Mouse (Mus musculus): ENCODE results near the gene Fam129a. TPM values are rescaled to one million over a fixed set of nuclear protein-coding genes. Genes with fewer than 3 reads are reported as not detected.
A peak's percentile ranks its signal among the peaks of the same experiment; 100 is the strongest.

Fam129a gene
- polyA plus RNA-seq, 1 experiment from 2014 or later: 1.3 TPM

DNA sequence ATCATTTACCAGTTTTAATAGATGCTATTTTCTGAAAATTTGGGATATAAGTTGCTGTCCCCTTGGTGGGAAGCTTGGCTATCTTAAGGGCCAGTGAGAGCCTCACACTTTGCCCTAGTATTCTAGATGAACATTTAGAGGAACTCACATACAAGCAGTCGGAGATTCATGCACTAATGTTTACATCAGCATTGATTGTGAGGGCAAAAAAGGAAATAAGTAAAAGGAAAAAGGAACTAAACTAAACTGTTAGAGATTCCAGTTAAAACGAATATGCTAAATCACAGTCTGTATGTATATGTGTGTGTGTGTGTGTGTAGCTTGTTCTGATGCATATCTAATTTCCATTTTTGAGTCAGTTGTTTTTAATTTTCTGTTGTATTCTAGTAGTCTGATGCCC is 54.7 kb downstream of the Fam129a start:
- H3K27ac ChIP-seq (ENCODE audit: low read depth, low read length): no peak overlapping the region
- H3K4me2 ChIP-seq (ENCODE audit: low read depth, low read length, severe bottlenecking): no peak overlapping the region
- ATAC-seq (replicated peaks; ENCODE audit: low FRiP score) (no peak), DNase-seq (ENCODE audit: low spot score) (no peak)
- H3K36me3 ChIP-seq (ENCODE audit: control insufficient read depth, insufficient read depth, low read length): no peaks in the 10 kb centered on the region
- no peak overlapping the region for H3K4me3 ChIP-seq (ENCODE audit: low read depth, low read length)
- 85% methylated on average over 2 of the region's 2 CpGs for WGBS
- no peak overlapping the region for H3K9ac ChIP-seq (ENCODE audit: low read length)
- no peaks in the 10 kb centered on the region for H3K4me1 ChIP-seq (replicated peaks; ENCODE audit: control insufficient read depth, insufficient read depth, low read length)
- no peaks in the 10 kb centered on the region for H3K27me3 ChIP-seq (ENCODE audit: control insufficient read depth, insufficient read depth, low read length)
- H3K9me3 ChIP-seq (ENCODE audit: control insufficient read depth, low read length): no peaks in the 10 kb centered on the region

DNA sequence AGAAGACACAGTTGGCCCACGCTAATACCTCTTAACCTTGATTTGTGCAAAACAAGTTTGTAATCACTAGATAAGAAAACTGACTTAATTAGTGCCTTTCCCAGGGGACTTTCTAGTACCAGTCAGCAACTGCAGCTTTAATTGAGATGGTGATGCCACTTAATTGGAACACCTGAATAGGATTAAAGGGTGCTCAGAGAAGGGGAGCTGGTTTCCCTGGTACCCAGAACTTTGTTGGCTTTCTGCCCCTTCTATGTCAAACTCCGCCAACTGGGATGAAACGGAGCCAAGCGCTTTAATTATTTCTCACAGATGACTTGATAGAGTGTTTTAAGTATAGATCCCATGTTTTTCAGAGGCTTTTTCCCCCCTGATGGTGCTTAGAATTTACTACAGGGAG is 55.6 kb downstream of the Fam129a start:
- H3K27me3 ChIP-seq (ENCODE audit: control insufficient read depth, insufficient read depth, low read length): no peaks in the 10 kb centered on the region
- ATAC-seq (replicated peaks; ENCODE audit: low FRiP score) (peak; percentile 79), DNase-seq (ENCODE audit: low spot score) (no peak)
- no peaks in the 10 kb centered on the region for H3K4me1 ChIP-seq (replicated peaks; ENCODE audit: control insufficient read depth, insufficient read depth, low read length)
- H3K9ac ChIP-seq (ENCODE audit: low read length): no peak overlapping the region
- H3K27ac ChIP-seq (ENCODE audit: low read depth, low read length): peak overlapping the region; percentile 6; the same call in 1 of the 2 replicates
- H3K36me3 ChIP-seq (ENCODE audit: control insufficient read depth, insufficient read depth, low read length): no peaks in the 10 kb centered on the region
- no peak overlapping the region for H3K4me2 ChIP-seq (ENCODE audit: low read depth, low read length, severe bottlenecking)
- H3K9me3 ChIP-seq (ENCODE audit: control insufficient read depth, low read length): no peaks in the 10 kb centered on the region
- 45% methylated on average over 4 of the region's 4 CpGs for whole genome bisulfite sequencing
- no peak overlapping the region for H3K4me3 ChIP-seq (ENCODE audit: low read depth, low read length)

DNA sequence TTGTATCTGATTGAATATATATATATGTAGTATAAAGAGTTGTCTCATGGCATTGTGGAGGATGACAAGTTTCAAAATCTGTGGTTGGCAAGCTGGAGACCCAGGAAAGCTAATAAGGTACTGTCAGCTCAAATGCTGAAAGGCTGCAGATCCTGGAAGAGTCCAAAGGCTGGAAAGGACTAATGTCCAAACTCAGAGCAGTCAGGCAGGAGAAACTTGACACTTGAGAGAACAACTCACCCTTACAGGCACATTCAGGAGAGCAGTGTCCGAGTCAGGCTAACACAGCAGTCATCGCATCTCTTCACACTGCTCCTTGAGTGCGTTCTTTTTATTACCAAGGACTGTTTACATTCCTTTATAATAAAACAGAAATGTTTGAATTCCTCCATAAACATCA is 56.2 kb downstream of the Fam129a start:
- WGBS: 67% methylated on average over 3 of the region's 3 CpGs
- ATAC-seq (replicated peaks; ENCODE audit: low FRiP score): no peak
- no peaks in the 10 kb centered on the region for H3K27me3 ChIP-seq (ENCODE audit: control insufficient read depth, insufficient read depth, low read length)
- H3K36me3 ChIP-seq (ENCODE audit: control insufficient read depth, insufficient read depth, low read length): no peaks in the 10 kb centered on the region
- H3K27ac ChIP-seq (ENCODE audit: low read depth, low read length): peak overlapping the region; percentile 4; the same call in 1 of the 2 replicates
- H3K9me3 ChIP-seq (ENCODE audit: control insufficient read depth, low read length): no peaks in the 10 kb centered on the region
- DNase-seq (ENCODE audit: low spot score): no peak
- no peak overlapping the region for H3K4me2 ChIP-seq (ENCODE audit: low read depth, low read length, severe bottlenecking)
- no peak overlapping the region for H3K9ac ChIP-seq (ENCODE audit: low read length)
- no peak overlapping the region for H3K4me3 ChIP-seq (ENCODE audit: low read depth, low read length)
- no peaks in the 10 kb centered on the region for H3K4me1 ChIP-seq (replicated peaks; ENCODE audit: control insufficient read depth, insufficient read depth, low read length)

DNA sequence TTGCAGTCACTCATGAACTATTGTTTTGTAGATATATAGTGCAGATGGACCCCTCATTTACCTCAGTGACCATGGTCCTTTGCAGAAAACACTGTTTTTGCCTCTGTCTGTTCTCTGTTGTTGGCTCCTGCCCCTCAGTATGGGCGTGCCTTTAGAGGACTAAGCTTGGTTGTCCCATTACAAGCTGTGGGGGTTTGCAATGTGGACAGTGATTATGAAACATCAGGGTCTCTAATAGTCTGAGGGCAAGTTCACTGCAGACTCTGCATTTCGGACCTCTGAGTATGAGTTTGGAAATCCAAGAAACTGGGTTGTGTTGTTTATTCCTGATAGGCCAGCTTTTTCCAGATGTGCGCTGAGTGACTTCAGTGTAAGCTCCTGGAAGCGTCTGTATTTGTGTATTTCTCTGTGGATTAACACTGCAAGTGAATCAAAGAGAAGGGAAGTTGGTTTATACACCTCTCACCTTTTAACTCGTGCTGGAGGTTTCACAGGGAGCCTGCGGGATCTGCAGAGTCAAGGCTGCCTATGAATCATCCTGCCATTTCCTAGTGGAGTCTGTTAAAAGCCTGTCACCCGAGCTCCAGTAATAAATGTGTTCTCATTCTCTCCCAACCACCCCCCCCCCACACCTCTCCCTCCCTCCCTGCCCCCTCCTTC is 58.7 kb downstream of the Fam129a start:
- Histone ChIP-seq H3K36me3 (ENCODE audit: control insufficient read depth, insufficient read depth, low read length) (no peaks in the 10 kb centered on the region), H3K27me3 (ENCODE audit: control insufficient read depth, insufficient read depth, low read length) (no peaks in the 10 kb centered on the region), H3K4me3 (ENCODE audit: low read depth, low read length) (no peak overlapping the region), H3K4me1 (replicated peaks; ENCODE audit: control insufficient read depth, insufficient read depth, low read length) (no peaks in the 10 kb centered on the region), H3K4me2 (ENCODE audit: low read depth, low read length, severe bottlenecking) (no peak overlapping the region), H3K27ac (ENCODE audit: low read depth, low read length) (no peak overlapping the region), H3K9me3 (ENCODE audit: control insufficient read depth, low read length) (no peaks in the 10 kb centered on the region), H3K9ac (ENCODE audit: low read length) (no peak overlapping the region)
- DNase-seq (ENCODE audit: low spot score): no peak
- ATAC-seq (replicated peaks; ENCODE audit: low FRiP score): no peak
- WGBS: 56% methylated on average over 7 of the region's 7 CpGs

DNA sequence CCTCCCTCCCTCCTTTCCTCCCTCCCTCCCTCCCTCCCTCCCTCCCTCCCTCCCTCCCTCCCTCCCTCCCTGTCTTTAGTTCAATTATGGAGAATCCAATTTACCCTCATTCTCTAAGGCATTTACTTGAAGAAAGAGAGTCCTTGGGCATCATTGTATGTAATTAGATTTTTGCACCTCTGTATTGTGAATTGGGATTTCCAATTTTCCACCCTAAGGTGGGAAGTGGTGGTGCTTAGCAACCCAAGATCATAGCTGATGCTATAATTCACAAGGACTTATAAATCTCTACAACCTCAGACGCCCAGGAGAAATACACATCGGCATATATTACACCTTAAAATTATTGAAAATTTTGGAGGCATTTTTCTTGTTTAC is 59.3 kb downstream of the Fam129a start:
- Histone ChIP-seq H3K4me3 (ENCODE audit: low read depth, low read length) (no peak overlapping the region), H3K9me3 (ENCODE audit: control insufficient read depth, low read length) (no peaks in the 10 kb centered on the region), H3K36me3 (ENCODE audit: control insufficient read depth, insufficient read depth, low read length) (no peaks in the 10 kb centered on the region), H3K9ac (ENCODE audit: low read length) (no peak overlapping the region), H3K4me1 (replicated peaks; ENCODE audit: control insufficient read depth, insufficient read depth, low read length) (no peaks in the 10 kb centered on the region), H3K27me3 (ENCODE audit: control insufficient read depth, insufficient read depth, low read length) (no peaks in the 10 kb centered on the region), H3K27ac (ENCODE audit: low read depth, low read length) (no peak overlapping the region), H3K4me2 (ENCODE audit: low read depth, low read length, severe bottlenecking) (no peak overlapping the region)
- 66% methylated on average over 2 of the region's 2 CpGs for WGBS
- ATAC-seq (replicated peaks; ENCODE audit: low FRiP score): no peak; the same call in 1 of the 2 replicates
- no peak for DNase-seq (ENCODE audit: low spot score)

DNA sequence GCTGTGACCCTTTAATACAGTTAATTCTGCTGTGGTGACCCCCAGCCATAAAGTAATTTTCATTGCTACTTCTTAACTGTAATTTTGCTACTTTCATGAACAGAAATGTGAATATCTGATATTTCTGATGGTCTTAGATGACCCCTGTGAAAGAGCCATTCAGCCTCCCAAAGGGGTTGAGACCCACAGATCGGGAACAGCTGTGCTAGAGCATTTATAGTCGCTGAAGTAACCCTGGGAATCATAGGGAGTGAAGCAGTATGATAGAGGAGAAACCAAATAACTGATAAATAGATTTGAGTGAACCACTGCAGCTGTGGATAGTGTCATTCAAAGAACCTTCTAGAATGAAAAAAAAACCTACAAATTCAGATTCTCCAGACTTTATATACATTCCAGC is 60.1 kb downstream of the Fam129a start:
- Histone ChIP-seq H3K9ac (ENCODE audit: low read length) (no peak overlapping the region), H3K27me3 (ENCODE audit: control insufficient read depth, insufficient read depth, low read length) (no peaks in the 10 kb centered on the region), H3K36me3 (ENCODE audit: control insufficient read depth, insufficient read depth, low read length) (no peaks in the 10 kb centered on the region), H3K4me3 (ENCODE audit: low read depth, low read length) (no peak overlapping the region), H3K4me2 (ENCODE audit: low read depth, low read length, severe bottlenecking) (no peak overlapping the region), H3K4me1 (replicated peaks; ENCODE audit: control insufficient read depth, insufficient read depth, low read length) (no peaks in the 10 kb centered on the region), H3K9me3 (ENCODE audit: control insufficient read depth, low read length) (no peaks in the 10 kb centered on the region), H3K27ac (ENCODE audit: low read depth, low read length) (no peak overlapping the region)
- ATAC-seq (replicated peaks; ENCODE audit: low FRiP score) (no peak), DNase-seq (ENCODE audit: low spot score) (no peak)
- 61% methylated on average over 2 of the region's 2 CpGs for WGBS

DNA sequence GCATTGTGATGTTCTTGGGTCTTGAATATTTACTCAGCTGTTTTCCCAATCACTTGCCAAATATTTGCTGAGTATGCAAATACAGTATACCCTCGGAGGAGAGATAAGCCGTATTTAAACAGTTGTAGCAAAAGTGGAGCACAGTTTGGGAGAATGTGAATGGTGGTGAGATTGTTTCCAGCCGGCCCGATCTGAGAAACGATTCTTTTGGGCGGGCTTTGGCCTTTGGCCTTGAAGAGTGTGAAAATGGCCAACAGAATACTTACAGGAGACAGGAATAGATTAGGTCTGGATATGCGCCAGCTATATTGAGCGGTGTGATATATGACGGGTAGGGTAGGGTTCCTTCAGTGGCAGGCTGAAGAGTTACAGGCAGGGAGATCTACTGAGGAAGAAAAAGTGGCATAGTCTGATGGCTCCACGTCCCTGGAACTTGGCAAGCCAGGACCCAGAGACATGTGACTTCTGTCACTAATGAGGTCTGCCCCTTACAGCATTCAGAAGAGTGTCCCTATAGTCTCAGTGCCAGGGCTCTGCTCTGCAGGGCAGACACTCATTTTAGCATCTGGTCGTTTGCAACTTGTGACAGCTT is 60.8 kb downstream of the Fam129a start:
- H3K36me3 ChIP-seq (ENCODE audit: control insufficient read depth, insufficient read depth, low read length): no peaks in the 10 kb centered on the region
- no peaks in the 10 kb centered on the region for H3K9me3 ChIP-seq (ENCODE audit: control insufficient read depth, low read length)
- ATAC-seq (replicated peaks; ENCODE audit: low FRiP score): no peak
- H3K27me3 ChIP-seq (ENCODE audit: control insufficient read depth, insufficient read depth, low read length): no peaks in the 10 kb centered on the region
- DNase-seq (ENCODE audit: low spot score): no peak
- H3K9ac ChIP-seq (ENCODE audit: low read length): no peak overlapping the region
- H3K4me3 ChIP-seq (ENCODE audit: low read depth, low read length): no peak overlapping the region
- 85% methylated on average over 11 of the region's 11 CpGs for WGBS
- H3K4me2 ChIP-seq (ENCODE audit: low read depth, low read length, severe bottlenecking): no peak overlapping the region
- H3K27ac ChIP-seq (ENCODE audit: low read depth, low read length): no peak overlapping the region
- no peaks in the 10 kb centered on the region for H3K4me1 ChIP-seq (replicated peaks; ENCODE audit: control insufficient read depth, insufficient read depth, low read length)

DNA sequence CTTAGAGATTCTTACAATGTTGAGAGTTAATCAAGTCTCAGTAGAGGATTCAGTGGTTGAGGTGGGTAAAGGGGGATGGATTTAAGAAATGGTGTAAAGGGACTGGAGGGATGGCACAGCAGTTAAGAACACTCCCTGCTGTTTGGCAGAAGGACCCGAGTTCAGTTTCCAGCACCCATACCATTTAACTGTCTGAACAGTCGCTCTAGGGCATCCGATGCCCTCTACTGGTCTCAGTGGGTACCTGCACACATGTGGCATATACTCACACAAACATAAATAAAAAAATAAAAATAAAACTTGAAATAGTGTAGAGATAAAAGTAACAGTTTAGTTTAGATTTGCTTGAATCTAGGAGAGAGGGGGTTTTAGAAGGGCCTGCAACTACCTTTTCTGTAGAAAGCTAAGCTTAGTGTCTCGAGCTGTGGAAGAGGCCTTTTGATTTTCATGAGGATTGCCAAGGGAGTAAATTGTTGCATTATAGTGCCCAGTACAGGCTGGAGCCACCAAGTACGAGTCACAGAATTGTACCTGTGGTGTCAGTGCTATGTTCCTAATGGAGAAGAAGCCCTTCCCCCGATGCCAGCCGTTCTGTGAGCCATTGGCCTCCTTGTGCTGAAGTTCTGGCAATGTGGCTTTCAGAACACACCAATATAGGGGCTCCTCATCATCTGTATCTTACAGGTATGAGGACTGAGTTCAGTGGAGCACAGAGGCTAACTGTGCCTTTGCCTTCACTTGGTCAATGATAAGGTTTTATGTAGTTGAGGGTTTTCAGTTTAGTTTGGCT is 61.8 kb downstream of the Fam129a start:
- Histone ChIP-seq H3K9me3 (ENCODE audit: control insufficient read depth, low read length) (no peaks in the 10 kb centered on the region), H3K4me2 (ENCODE audit: low read depth, low read length, severe bottlenecking) (no peak overlapping the region), H3K9ac (ENCODE audit: low read length) (no peak overlapping the region), H3K36me3 (ENCODE audit: control insufficient read depth, insufficient read depth, low read length) (no peaks in the 10 kb centered on the region), H3K4me1 (replicated peaks; ENCODE audit: control insufficient read depth, insufficient read depth, low read length) (no peaks in the 10 kb centered on the region), H3K4me3 (ENCODE audit: low read depth, low read length) (no peak overlapping the region), H3K27me3 (ENCODE audit: control insufficient read depth, insufficient read depth, low read length) (no peaks in the 10 kb centered on the region), H3K27ac (ENCODE audit: low read depth, low read length) (no peak overlapping the region)
- no peak for ATAC-seq (replicated peaks; ENCODE audit: low FRiP score)
- WGBS: 97% methylated on average over 7 of the region's 7 CpGs
- DNase-seq (ENCODE audit: low spot score): no peak
